Mouse (Mus musculus) retina, embryonic 14.5 days (tissue): Measurements from ENCODE around the gene Snd1.

Experiments used
- DNase-seq: peaks from one replicate; pipeline ENCODE4 v3.0.0-alpha.2; 2015; ENCODE audit warnings: low spot score

The Snd1 gene

GRCm38 (mm10) chr6:28753217-28753616 lies 278.3 kb downstream of the Snd1 start:
- DNase-seq: no peak

- no peak for DNase-seq
Observed at GRCm38 (mm10) chr6:28753681-28754080, 278.7 kb downstream of the Snd1 start.

DNA sequence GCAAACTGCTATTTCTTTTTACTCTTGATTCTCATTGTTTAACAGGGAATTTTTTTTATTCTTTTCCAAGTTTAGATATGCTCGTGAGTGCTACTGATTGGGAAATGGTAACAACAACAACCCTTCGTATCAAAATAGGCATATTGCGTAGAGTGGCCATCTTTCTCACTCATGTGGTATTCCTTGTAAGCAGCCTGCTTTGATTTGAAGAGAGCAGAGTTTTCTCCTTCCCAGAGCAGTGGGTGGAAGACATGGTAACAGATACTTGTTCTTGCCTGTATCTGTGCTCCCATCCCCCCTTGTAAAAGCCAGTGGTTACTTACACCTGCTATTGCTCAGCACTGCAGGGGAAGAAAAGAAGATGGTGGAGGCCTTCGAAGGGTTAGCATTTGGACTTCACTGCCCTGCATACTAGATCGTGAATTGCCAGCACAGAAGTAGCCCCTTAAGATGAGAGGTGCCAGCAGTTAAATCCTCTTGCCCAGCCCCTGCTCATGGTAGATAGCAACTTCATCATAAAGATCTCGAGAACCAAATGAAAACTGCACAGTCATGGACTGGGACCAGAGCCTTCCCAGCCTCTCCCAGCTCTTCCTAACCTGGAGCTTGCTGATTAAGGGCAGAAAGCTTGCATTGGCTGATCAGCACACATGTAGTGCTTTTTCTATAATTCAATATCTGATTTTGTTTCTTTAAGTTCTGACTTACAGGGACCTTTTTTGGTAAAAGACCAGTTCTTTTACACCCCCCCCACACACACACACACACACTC lies 279.4 kb downstream of the Snd1 start:
- DNase-seq: no peak

DNA sequence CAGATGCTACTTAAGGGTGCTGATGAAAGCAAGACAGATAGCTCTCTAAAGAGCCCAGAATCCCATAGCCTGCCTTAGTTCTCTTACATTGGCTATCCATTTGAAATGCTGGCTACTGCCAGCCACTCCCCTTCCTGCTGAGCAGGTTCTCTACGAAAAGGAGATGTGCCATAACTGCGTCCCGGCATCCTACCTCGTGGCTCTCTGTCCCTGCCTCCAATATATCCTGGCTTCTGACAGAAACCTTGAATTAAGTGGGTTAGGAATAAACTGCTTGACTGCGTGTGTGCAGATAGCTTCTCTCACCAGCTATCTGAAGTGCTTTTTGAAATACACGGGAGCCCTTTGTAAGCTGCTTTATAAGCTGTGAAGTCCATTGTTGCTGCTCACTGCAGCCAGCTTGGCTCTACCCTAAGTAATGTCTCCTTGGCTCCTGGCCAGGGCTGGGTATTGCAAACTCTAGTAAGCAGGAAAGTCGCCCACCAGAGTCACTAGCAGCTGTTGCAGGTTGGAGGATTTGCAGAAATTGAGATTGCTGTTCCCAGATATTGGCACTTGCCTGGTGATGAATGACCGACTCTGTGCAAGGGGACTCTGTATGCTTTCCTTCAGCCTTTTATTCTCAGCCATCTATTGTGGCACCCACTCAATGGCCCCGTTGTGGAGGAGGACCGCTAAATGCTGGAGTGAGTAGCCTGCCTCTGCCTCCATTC lies 281.5 kb downstream of the Snd1 start:
- peak; percentile 33 for DNase-seq

GRCm38 (mm10) chr6:28758293-28758692 lies 283.4 kb downstream of the Snd1 start:
- peak; percentile 35 for DNase-seq

DNA sequence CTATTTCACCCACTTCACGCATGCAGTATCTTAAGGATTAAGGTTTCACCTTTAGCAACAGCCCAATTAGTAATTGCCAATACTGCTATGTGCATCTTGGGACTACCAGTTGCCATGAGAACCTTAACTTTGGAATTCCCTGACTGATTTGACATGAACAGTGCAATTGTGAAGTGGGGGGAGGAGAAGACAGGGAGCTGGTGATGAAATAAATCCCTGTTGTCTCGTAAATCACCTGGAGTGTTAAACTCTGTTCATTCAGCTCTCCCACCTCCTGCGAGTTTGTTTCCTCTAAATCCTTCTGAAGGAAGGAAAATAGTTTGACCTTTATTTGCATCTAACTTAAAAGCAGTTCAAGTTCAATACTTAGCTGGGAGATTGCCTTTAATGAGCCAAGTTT lies 286.8 kb downstream of the Snd1 start:
- DNase-seq: no peak

- no peak for DNase-seq
Observed at GRCm38 (mm10) chr6:28762132-28762775, 287.3 kb downstream of the Snd1 start.

DNA sequence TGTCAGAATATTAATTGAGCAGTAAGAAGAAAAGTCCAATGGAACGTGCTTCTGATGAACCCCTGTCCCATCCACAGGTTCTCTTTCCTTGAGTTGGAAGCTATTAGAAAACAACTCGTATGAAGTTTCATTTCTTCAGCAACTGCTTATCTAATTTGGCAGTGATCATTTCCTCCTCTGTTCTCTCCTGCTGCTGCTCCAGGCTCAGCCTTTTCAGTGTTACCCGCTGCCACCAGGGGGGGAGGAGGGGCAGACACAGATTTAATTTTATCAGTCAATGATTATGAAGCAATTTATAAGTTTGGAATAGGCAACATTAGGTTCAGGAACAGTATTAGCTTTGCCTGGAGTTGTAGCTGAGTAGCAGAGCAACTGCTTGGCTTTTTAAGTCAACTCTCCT lies 291.7 kb downstream of the Snd1 start:
- no peak for DNase-seq

GRCm38 (mm10) chr6:28767891-28768481 lies 293.0 kb downstream of the Snd1 start:
- no peak for DNase-seq

GRCm38 (mm10) chr6:28771331-28771730 lies 296.4 kb downstream of the Snd1 start:
- no peak for DNase-seq

GRCm38 (mm10) chr6:28781696-28782095 lies 306.8 kb downstream of the Snd1 start:
- no peak for DNase-seq

GRCm38 (mm10) chr6:28783082-28783647 lies 308.2 kb downstream of the Snd1 start:
- DNase-seq: peak; percentile 46

GRCm38 (mm10) chr6:28783953-28784352 lies 309.0 kb downstream of the Snd1 start:
- no peak for DNase-seq

- DNase-seq: no peak
Observed at GRCm38 (mm10) chr6:28785770-28786169, 310.8 kb downstream of the Snd1 start.

DNA sequence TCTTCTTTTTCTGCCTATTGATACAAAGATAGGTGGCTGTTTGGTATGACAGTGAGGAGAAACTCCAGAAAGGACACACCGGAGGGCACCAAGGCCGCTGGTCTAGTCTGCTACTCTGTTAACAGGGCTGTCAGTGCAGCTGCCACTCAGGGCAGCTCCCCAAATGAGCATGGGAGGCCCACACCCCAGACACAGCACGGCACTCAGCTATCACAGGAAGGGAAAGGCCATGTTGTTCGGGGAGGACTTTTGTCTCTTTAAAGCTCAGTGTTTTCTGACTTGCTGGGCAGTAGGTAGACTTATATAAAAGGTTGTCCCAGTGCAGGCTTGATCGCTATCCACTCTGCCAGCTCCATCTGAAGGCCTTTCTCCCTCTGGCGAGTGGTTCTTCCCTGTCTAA lies 312.2 kb downstream of the Snd1 start:
- no peak for DNase-seq

DNA sequence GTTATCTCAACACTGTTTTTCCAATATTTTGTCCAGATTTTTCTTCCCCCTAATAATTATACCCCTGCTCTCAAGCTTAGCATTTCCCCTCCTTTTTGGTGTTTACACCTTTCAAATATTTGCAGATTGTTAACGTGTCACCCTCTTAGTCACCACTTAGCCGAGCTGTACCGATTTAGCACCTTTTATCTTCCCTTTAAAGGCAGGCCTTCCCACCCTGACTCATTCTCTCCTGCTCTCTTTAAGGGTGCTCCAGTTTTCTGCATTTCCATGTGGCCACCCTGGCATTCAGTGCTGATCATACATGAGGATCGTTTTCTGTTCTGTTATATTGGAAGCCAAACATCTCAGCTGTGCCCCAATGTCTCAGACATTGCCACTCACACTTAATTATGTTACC lies 314.7 kb downstream of the Snd1 start:
- DNase-seq: no peak

DNA sequence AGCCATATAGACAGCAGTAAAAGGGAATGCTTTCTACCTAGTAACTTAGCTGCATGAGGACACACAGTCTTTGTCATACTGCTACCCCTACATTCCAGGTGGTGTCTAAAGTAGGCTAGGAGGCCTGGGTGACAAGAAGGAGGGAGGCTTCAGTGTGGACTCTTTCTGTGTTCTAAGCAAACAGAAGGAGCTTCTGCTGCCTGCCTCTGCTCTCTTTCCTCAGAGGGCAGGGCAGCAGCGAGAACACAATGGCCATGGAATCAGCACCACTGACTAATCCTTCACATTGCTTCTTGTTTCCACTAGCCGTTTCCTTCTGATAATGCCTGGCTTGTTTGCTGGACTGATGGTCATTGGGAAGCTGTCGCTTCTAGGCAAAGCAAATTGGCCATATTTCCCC lies 316.2 kb downstream of the Snd1 start:
- no peak for DNase-seq

DNA sequence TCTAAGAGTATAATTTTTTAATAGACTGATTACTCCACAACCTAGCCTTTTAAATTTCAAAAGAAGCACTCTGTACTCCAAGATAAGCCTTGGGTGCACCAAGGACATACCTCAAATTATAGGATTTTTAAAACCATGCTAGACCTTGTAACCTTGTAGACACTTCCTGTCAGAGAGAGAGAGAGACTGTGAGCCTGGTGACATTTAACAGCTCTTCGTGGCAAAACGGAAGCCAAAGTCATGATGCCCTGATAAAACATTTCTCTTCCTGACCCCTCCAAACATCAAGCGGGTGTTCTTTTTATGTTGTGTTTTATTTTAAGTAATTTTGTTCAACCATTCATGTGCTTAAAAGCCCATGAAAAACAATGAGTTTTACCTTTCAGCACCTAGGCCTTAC lies 316.9 kb downstream of the Snd1 start:
- no peak for DNase-seq

- no peak for DNase-seq
Observed at GRCm38 (mm10) chr6:28795380-28795779, 320.4 kb downstream of the Snd1 start.

GRCm38 (mm10) chr6:28795792-28796515 lies 321.0 kb downstream of the Snd1 start:
- no peak for DNase-seq

DNA sequence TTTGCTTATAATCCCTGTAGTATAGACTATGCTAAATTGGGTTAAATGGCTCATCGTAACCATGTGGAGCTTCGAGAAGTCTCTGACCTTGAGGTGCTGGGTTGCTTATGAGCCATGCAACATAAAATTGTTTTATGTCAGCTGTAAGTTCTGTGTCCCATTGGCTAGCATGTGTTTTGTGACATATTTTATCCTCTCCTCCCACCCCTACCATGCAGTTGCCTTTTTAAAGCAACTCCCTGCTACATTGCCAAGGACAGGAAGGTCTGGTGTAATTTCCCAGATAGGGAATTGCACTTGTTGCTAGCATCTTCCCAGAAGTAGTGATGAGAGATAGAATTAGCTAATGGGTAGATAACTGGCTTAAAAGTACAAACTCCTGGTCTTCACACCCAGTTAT lies 324.9 kb downstream of the Snd1 start:
- no peak for DNase-seq

DNA sequence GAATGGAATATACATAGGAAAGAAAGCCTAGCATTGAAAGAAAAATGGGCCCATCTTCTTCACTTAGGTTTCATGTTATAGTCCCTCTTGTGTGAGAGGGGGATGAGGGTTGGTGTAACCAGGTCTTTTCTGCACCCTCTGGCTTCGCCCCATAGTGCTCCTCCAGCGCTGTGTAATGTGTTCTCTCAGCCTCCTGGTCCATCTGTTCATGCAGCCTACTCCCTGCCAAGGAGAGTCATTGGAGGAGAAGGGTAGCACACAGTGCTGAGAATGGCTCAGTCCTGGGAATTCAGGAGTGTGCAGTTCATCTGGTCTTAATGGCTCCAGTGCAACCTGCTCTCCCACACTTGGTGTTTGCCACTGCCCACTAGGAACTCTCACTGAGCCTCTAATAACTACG lies 326.0 kb downstream of the Snd1 start:
- no peak for DNase-seq
